In genomic region chr15:99370259-99370691, GRCm38 (mm10) we compare ENCODE assay signal across 8 mouse cellular contexts. TPM values are rescaled to one million over a fixed set of nuclear protein-coding genes. Genes with fewer than 3 reads are reported as not detected.
DNase-seq lines count a peak whose midpoint lies in the region; ATAC-seq lines count a peak whose summit lies in the region.

TSS of gene Fmnl3 (minus strand) at chr15:99370482.

- no peaks in the 10 kb centered on the region for H3K9me3 ChIP-seq in embryonic facial prominence, embryonic 10.5 days
- H3K9me3 ChIP-seq in intestine, embryonic 16.5 days (ENCODE audit: control insufficient read depth, low read length), result no peaks in the 10 kb centered on the region
- no peaks in the 10 kb centered on the region for H3K9me3 ChIP-seq in midbrain, embryonic 10.5 days (replicated peaks)

- DNase-seq in adrenal gland, postnatal 14 days, result peak; percentile 99
- peak; percentile 100 for DNase-seq in embryonic facial prominence, embryonic 10.5 days (ENCODE audit: low spot score)
- no peak for DNase-seq in gonadal fat pad, adult 2 months (ENCODE audit: low read depth)
- DNase-seq in left cerebral cortex, postnatal 36 days (ENCODE audit: low spot score in 2 of 2), result peak; percentile 96 to 97
- DNase-seq in midbrain, embryonic 10.5 days (ENCODE audit: low spot score), result peak; percentile 99
- peak; percentile 85 to 90 for DNase-seq in right cerebral cortex, postnatal 36 days (ENCODE audit: low spot score in 2 of 2)
- DNase-seq in urinary bladder, postnatal 4 days (ENCODE audit: low spot score in 2 of 2), result peak; percentile 96 to 99

- intact Hi-C loops in left cerebral cortex, postnatal 36 days (cut with DNase I), result loop anchor here (1.0 kb wide), 1 partner anchor 53 kb away; no protein-coding TSS in a partner anchor

- peak within 1 kb of the TSS; percentile 98 for H3K27ac ChIP-seq in embryonic facial prominence, embryonic 10.5 days (replicated peaks)
- peak within 1 kb of the TSS; percentile 91 for H3K27ac ChIP-seq in intestine, embryonic 16.5 days (ENCODE audit: low read length)
- H3K27ac ChIP-seq in midbrain, embryonic 10.5 days (replicated peaks), result peak within 1 kb of the TSS; percentile 95

- ATAC-seq in intestine, embryonic 16.5 days, result peak; percentile 95

- H3K27me3 ChIP-seq in embryonic facial prominence, embryonic 10.5 days (replicated peaks; ENCODE audit: low read depth, poor library complexity, severe bottlenecking), result peaks cover 11% of the 10 kb centered on the region
- no peaks in the 10 kb centered on the region for H3K27me3 ChIP-seq in intestine, embryonic 16.5 days (replicated peaks; ENCODE audit: control insufficient read depth, insufficient read depth, low read length)
- peaks cover 26% of the 10 kb centered on the region for H3K27me3 ChIP-seq in midbrain, embryonic 10.5 days (ENCODE audit: low read depth, poor library complexity, severe bottlenecking)

- H3K4me3 ChIP-seq in embryonic facial prominence, embryonic 10.5 days, result peak within 1 kb of the TSS; percentile 91
- H3K4me3 ChIP-seq in intestine, embryonic 16.5 days (ENCODE audit: low read length), result peak within 1 kb of the TSS; percentile 85
- peak within 1 kb of the TSS; percentile 85 for H3K4me3 ChIP-seq in midbrain, embryonic 10.5 days

- peak within 1 kb of the TSS; percentile 89 for H3K9ac ChIP-seq in intestine, embryonic 16.5 days (ENCODE audit: low read depth, low read length)

- under 1% methylated on average over 48 of the region's 48 CpGs for WGBS in embryonic facial prominence, embryonic 10.5 days
- 1% methylated on average over 44 of the region's 48 CpGs for WGBS in intestine, embryonic 16.5 days
- under 1% methylated on average over 48 of the region's 48 CpGs for WGBS in midbrain, embryonic 10.5 days

- H3K4me2 ChIP-seq in intestine, embryonic 16.5 days (ENCODE audit: low read depth, low read length), result peak within 1 kb of the TSS; percentile 95

- peaks cover 29% of the 10 kb centered on the region for H3K4me1 ChIP-seq in embryonic facial prominence, embryonic 10.5 days
- H3K4me1 ChIP-seq in intestine, embryonic 16.5 days (ENCODE audit: control insufficient read depth, insufficient read depth, low read length), result peaks cover 17% of the 10 kb centered on the region
- peaks cover 24% of the 10 kb centered on the region for H3K4me1 ChIP-seq in midbrain, embryonic 10.5 days

- no peaks in the 10 kb centered on the region for H3K36me3 ChIP-seq in embryonic facial prominence, embryonic 10.5 days (replicated peaks)
- no peaks in the 10 kb centered on the region for H3K36me3 ChIP-seq in intestine, embryonic 16.5 days (ENCODE audit: control insufficient read depth, insufficient read depth, low read length)
- no peaks in the 10 kb centered on the region for H3K36me3 ChIP-seq in midbrain, embryonic 10.5 days

RNA-seq across cellular contexts. Expression of gene Fmnl3, which starts in this region (rescaled TPM):
- total RNA-seq in adrenal gland, postnatal 14 days (2021), result 21.3 and 31.3 TPM in 2 replicates
- 24.4 and 25.6 TPM in 2 replicates for polyA plus RNA-seq in embryonic facial prominence, embryonic 10.5 days (2016; fragmentation: Nextera tagmentation; extraction: Ambion mirVana)
- polyA plus RNA-seq in gonadal fat pad, adult 2 months (2012; rRNA removed), result 30.6 and 31.4 TPM in 2 replicates
- polyA plus RNA-seq in intestine, embryonic 16.5 days (2015; fragmentation: Nextera tagmentation; extraction: Ambion mirVana), result 10.6 and 10.8 TPM in 2 replicates
- 10 to 100 TPM; 10.6 to 10.8 TPM for total RNA-seq in left cerebral cortex, postnatal 36 days (2021)
- 10.9 and 12.6 TPM in 2 replicates for polyA plus RNA-seq in midbrain, embryonic 10.5 days (2016; fragmentation: Nextera tagmentation; extraction: Ambion mirVana)
